Mouse (Mus musculus) kidney, postnatal 0 days (tissue): Measurements from ENCODE around the gene Tas1r1. TPM values are rescaled to one million over a fixed set of nuclear protein-coding genes. Genes with fewer than 3 reads are reported as not detected.
A peak's percentile ranks its signal among the peaks of the same experiment; 100 is the strongest.

ENCODE experiments used
- ATAC-seq: fragments of 200-750 bp; cut with Nextera tagmentation; replicated peaks from 2 replicates; pipeline ENCODE4 v1.8.0; 2017; ENCODE audit warnings: low read depth, moderate number of reproducible peaks, moderate TSS enrichment, moderate library complexity; ENCODE audit not compliant: low FRiP score
- DNase-seq: peaks from one replicate; pipeline ENCODE4 v3.0.0-alpha.2; 2016; ENCODE audit warnings: low spot score
- H3K27ac ChIP-seq: fragments of 300-500 bp; sonication (generic); 2 replicates; pipeline ENCODE4 v1.5.1; 2014; ENCODE audit warnings: mild to moderate bottlenecking
- H3K27me3 ChIP-seq: fragments of 300-500 bp; sonication (generic); 2 replicates; pipeline ENCODE4 v1.6.1; 2014; ENCODE audit warnings: low read length, mixed read lengths; ENCODE audit not compliant: insufficient read depth
- H3K36me3 ChIP-seq: fragments of 300-500 bp; sonication (generic); 2 replicates; pipeline ENCODE4 v1.6.1; 2014; ENCODE audit warnings: low read length, mixed read lengths; ENCODE audit not compliant: insufficient read depth
- H3K4me1 ChIP-seq: fragments of 300-500 bp; sonication (generic); replicated peaks from 2 replicates; pipeline ENCODE4 v1.6.1; 2014; ENCODE audit warnings: antibody characterized with exemption, low read length, mixed read lengths; ENCODE audit not compliant: insufficient read depth
- H3K4me2 ChIP-seq: fragments of 300-500 bp; sonication (generic); 2 replicates; pipeline ENCODE4 v1.6.1; 2014; ENCODE audit warnings: mild to moderate bottlenecking, low read length, moderate library complexity, mixed read lengths
- H3K4me3 ChIP-seq: fragments of 300-500 bp; sonication (generic); replicated peaks from 2 replicates; pipeline ENCODE4 v1.5.1; 2014; ENCODE audit warnings: low read depth, low read length
- H3K9ac ChIP-seq: fragments of 300-500 bp; sonication (generic); 2 replicates; pipeline ENCODE4 v1.6.1; 2014; ENCODE audit warnings: low read depth, low read length
- H3K9me3 ChIP-seq: fragments of 300-500 bp; sonication (generic); replicated peaks from 2 replicates; pipeline ENCODE4 v1.6.1; 2016; ENCODE audit warnings: low read length, inconsistent platforms, mixed read lengths
- CTCF ChIP-seq: IDR thresholded peaks from 2 replicates; pipeline ENCODE4 v1.5.1; 2016; ENCODE audit warnings: antibody characterized with exemption, low read depth, mild to moderate bottlenecking, moderate library complexity
- WGBS: fragments of 180-500 bp; shearing (Covaris S2); extraction: QIAGEN DNeasy Blood & Tissue Kit; methylation state at CpG from one replicate; pipeline ENCODE4 v1.1.7; 2014; 5-methylcytosine and 5-hydroxymethylcytosine counted together
- polyA plus RNA-seq: library from polyadenylated mRNA; unstranded; fragments of >200 nt; fragmentation: Nextera tagmentation; extraction: Ambion mirVana; gene quantifications from 2 replicates; pipeline ENCODE4 v1.2.1, GENCODE M21; 2015

Gene Tas1r1
- polyA plus RNA-seq, 1 experiment from 2014 or later, result 0.39 TPM

- under 1% methylated on average over 94 of the region's 94 CpGs for WGBS
- peak; percentile 95 for ATAC-seq
- peak within 1 kb of the TSS; percentile 99 for H3K4me3 ChIP-seq
- peaks cover 13% of the 10 kb centered on the region for H3K36me3 ChIP-seq
- peak; percentile 99 for DNase-seq
- H3K9me3 ChIP-seq, result no peaks in the 10 kb centered on the region
- peaks cover 18% of the 10 kb centered on the region; the same call in 1 of the 2 replicates for H3K4me1 ChIP-seq
- peak within 1 kb of the TSS; percentile 88 for H3K4me2 ChIP-seq
- peak within 1 kb of the TSS; percentile 94 for H3K9ac ChIP-seq
- H3K27me3 ChIP-seq, result no peaks in the 10 kb centered on the region
- TF ChIP-seq CTCF, result no peak
- peak within 1 kb of the TSS; percentile 93 for H3K27ac ChIP-seq
Observed at GRCm38 (mm10) chr4:151996173-151996950, 42.0 kb downstream of the Tas1r1 start, which contains the start of gene Phf13. Gene Phf13, minus strand, starts transcription at chr4:151996258.

- DNase-seq, result no peak
- Histone ChIP-seq H3K9me3 (no peaks in the 10 kb centered on the region), H3K27ac (peak overlapping the region; percentile 89), H3K4me2 (peak overlapping the region; percentile 88), H3K4me1 (peaks cover 18% of the 10 kb centered on the region; the same call in 1 of the 2 replicates), H3K4me3 (peak overlapping the region; percentile 99), H3K36me3 (peaks cover 18% of the 10 kb centered on the region), H3K9ac (peak overlapping the region; percentile 94), H3K27me3 (no peaks in the 10 kb centered on the region)
- TF ChIP-seq CTCF, result no peak
- peak; percentile 26 for ATAC-seq
- 2% methylated on average over 96 of the region's 111 CpGs for WGBS
Observed at GRCm38 (mm10) chr4:151995371-151996172, 42.8 kb downstream of the Tas1r1 start.

DNA sequence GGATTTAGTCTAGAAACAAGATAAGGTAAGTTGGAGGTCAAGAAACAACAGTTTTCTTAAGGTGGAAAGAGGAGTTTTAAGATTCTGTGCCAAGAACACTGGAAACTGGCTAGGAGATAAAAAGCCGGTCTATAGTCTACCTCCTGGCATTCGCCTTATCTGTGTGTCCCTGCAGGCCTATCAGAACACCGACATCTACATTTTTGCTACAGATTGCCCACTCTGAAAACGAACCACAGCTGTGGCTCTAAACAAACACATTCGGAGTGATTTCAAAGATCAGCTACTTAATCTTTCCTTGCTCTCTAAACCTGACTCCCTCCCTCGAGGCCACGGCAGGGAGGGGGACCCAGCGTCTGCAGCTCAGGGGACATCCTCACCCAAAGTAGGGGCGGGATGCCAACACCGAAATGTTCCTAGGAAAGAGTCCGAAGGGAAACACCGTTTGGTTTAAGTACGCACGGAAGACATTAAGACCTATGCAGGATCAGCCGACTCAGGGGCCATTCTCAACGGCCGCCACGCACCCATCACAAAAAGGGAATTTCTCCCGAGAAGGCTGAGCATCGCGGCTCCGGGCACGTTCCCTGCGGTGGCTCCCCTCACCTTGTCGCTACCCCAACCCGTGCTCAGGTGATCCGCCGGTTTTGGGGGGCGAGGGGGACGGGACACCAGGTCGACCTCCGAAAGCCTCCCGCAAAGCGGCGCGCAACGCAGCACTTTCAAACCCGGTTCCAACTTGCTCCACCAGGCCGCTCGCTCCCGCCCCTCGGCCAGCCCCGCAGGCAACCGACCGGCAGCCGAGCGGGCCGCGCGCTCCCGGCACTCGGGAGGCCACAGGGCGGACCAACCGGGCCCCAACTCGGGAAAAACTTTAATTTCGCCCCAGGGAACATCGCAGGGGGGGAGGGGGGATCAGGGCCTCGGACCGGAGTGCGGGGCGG, 43.9 kb downstream of the Tas1r1 start:
- no peak for TF ChIP-seq CTCF
- DNase-seq (peak; percentile 34), ATAC-seq (0 out of 2 replicates have a peak, but pooled peaks have one; percentile 3)
- H3K9ac ChIP-seq, result peak overlapping the region; percentile 94
- peak overlapping the region; percentile 99 for H3K4me3 ChIP-seq
- H3K27me3 ChIP-seq, result no peaks in the 10 kb centered on the region
- peaks cover 22% of the 10 kb centered on the region for H3K36me3 ChIP-seq
- peaks cover 18% of the 10 kb centered on the region; the same call in 1 of the 2 replicates for H3K4me1 ChIP-seq
- H3K9me3 ChIP-seq, result no peaks in the 10 kb centered on the region
- WGBS, result 2% methylated on average over 54 of the region's 61 CpGs
- H3K4me2 ChIP-seq, result peak overlapping the region; percentile 88
- peak overlapping the region; percentile 89 for H3K27ac ChIP-seq

DNA sequence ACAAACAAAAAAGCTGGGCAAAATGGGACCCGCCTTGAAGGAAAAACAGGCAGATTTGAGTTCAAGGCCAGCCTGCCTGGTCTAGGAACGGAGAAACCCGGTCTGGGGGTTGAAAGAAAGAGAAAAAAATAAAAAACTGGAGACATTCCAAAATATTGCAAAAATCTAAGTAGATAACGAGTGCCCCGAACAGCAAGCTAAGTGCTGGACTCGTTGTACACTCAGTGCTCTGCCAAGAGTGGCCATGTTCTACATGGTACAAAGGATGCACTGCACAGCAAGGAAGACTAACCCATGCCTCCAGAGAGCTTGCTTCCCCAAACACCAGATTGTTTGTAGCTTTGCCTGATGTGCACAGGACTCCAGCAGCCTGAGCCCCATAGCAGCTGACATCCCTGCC, 45.3 kb downstream of the Tas1r1 start:
- H3K36me3 ChIP-seq, result peaks cover 22% of the 10 kb centered on the region
- 76% methylated on average over 6 of the region's 6 CpGs for WGBS
- ATAC-seq (no peak), DNase-seq (no peak)
- no peaks in the 10 kb centered on the region for H3K27me3 ChIP-seq
- H3K9me3 ChIP-seq, result no peaks in the 10 kb centered on the region
- H3K27ac ChIP-seq, result no peak overlapping the region
- H3K4me2 ChIP-seq, result no peak overlapping the region
- H3K4me3 ChIP-seq, result no peak overlapping the region
- peaks cover 20% of the 10 kb centered on the region; the same call in 1 of the 2 replicates for H3K4me1 ChIP-seq
- TF ChIP-seq CTCF, result no peak
- H3K9ac ChIP-seq, result no peak overlapping the region

DNA sequence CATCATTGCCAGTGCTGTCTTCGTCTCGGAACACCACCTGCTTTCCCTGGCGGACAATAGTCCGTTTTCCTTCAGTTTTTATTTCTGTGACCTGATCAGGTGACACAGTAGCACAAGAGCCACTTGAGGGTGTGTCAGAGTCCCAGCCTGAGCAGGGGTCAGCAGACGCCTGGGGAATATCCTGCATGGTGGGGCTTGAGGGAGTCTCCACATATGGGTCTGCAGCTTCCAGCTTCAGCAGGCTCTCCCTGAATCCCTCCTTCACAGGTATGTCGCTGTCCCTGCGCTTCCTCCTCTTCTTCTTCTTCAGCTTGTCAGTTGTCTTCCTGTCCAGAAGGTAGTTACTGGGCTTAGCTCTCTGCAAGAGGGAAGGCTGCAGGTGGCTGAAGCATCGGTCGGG, 46.3 kb downstream of the Tas1r1 start:
- no peak overlapping the region for H3K4me3 ChIP-seq
- no peak for TF ChIP-seq CTCF
- WGBS, result 90% methylated on average over 9 of the region's 9 CpGs
- H3K36me3 ChIP-seq, result peaks cover 22% of the 10 kb centered on the region
- H3K9ac ChIP-seq, result no peak overlapping the region
- ATAC-seq (no peak), DNase-seq (no peak)
- H3K4me2 ChIP-seq, result no peak overlapping the region
- H3K27me3 ChIP-seq, result no peaks in the 10 kb centered on the region
- peaks cover 17% of the 10 kb centered on the region; the same call in 1 of the 2 replicates for H3K4me1 ChIP-seq
- H3K9me3 ChIP-seq, result no peaks in the 10 kb centered on the region
- H3K27ac ChIP-seq, result no peak overlapping the region
